Comparison of ENCODE assay signal across 7 mouse cellular contexts in the genomic region with DNA sequence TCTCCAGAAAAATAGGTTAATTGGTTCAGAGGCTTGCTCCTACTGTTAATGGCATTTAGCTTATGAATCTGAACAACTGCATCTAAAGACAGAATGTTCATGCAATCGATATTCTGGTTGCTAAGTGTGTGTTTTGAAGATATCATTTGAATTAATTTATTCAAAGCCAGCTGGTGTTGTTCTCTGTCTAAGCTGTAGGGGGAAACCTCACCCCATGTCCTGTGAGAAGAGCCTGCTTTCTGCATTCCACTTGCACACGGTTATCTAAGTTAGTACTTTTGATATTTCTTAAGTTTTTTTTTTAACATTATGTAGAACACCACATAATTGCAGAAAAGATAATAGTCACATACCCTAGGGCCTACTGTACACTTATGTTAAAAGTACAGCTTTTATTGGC.
DNase-seq lines count a peak whose midpoint lies in the region; ATAC-seq and TF ChIP-seq lines count a peak whose summit lies in the region.

No protein-coding gene starts in this region.

- intact Hi-C loops in left cerebral cortex, adult 2 months (cut with DNase I), result loop anchor here (1.0 to 10.0 kb wide), 3 partner anchors 250 to 1472 kb away; no protein-coding TSS in a partner anchor

- no peak overlapping the region for H3K9ac ChIP-seq in kidney, embryonic 15.5 days
- H3K9ac ChIP-seq in embryonic facial prominence, embryonic 11.5 days (replicated peaks; ENCODE audit: low read length), result no peak overlapping the region

- no peaks in the 10 kb centered on the region for H3K4me1 ChIP-seq in kidney, embryonic 15.5 days
- H3K4me1 ChIP-seq in embryonic facial prominence, embryonic 11.5 days (ENCODE audit: control insufficient read depth, insufficient read depth, low read length), result no peaks in the 10 kb centered on the region

- no peak overlapping the region for H3K4me3 ChIP-seq in kidney, embryonic 15.5 days (replicated peaks)
- no peak overlapping the region for H3K4me3 ChIP-seq in embryonic facial prominence, embryonic 11.5 days (ENCODE audit: low read depth, low read length)
- no peak overlapping the region for H3K4me3 ChIP-seq in left cerebral cortex, adult 2 months

- H3K9me3 ChIP-seq in kidney, embryonic 15.5 days (replicated peaks), result no peaks in the 10 kb centered on the region
- H3K9me3 ChIP-seq in embryonic facial prominence, embryonic 11.5 days (replicated peaks; ENCODE audit: control insufficient read depth, low read length), result no peaks in the 10 kb centered on the region

- H3K36me3 ChIP-seq in kidney, embryonic 15.5 days, result no peaks in the 10 kb centered on the region
- H3K36me3 ChIP-seq in embryonic facial prominence, embryonic 11.5 days (replicated peaks; ENCODE audit: control insufficient read depth, insufficient read depth, low read depth, low read length), result no peaks in the 10 kb centered on the region

- H3K4me2 ChIP-seq in kidney, embryonic 15.5 days, result no peak overlapping the region
- no peak overlapping the region for H3K4me2 ChIP-seq in embryonic facial prominence, embryonic 11.5 days (ENCODE audit: low read depth, low read length)

- H3K27me3 ChIP-seq in kidney, embryonic 15.5 days, result 0 out of 2 replicates have a peak, but pooled peaks cover 5% of the 10 kb centered on the region
- no peaks in the 10 kb centered on the region; the same call in 1 of the 2 replicates for H3K27me3 ChIP-seq in embryonic facial prominence, embryonic 11.5 days (ENCODE audit: control insufficient read depth, insufficient read depth, low read length)

- peak; percentile 32 for DNase-seq in kidney, adult 9 months
- peak; percentile 9 for DNase-seq in T-cell, adult 2 months (ENCODE audit: low spot score)
- DNase-seq in embryonic facial prominence, embryonic 11.5 days (ENCODE audit: low spot score), result peak; percentile 70
- DNase-seq in left cerebral cortex, adult 2 months (ENCODE audit: extremely low spot score in 1 of 2, low spot score in 2 of 2), result peak; percentile 41 to 54
- peak; percentile 2 for DNase-seq in skeletal muscle tissue, adult 2 months (ENCODE audit: low read depth, low spot score)
- DNase-seq in testis, postnatal 10 days (ENCODE audit: low spot score), result no peak

- ATAC-seq in kidney, embryonic 15.5 days (replicated peaks; ENCODE audit: low FRiP score), result no peak
- no peak for ATAC-seq in embryonic facial prominence, embryonic 11.5 days (replicated peaks; ENCODE audit: insufficient number of reproducible peaks, low FRiP score, low TSS enrichment, low read depth)

- H3K27ac ChIP-seq in kidney, embryonic 15.5 days, result no peak overlapping the region
- H3K27ac ChIP-seq in embryonic facial prominence, embryonic 11.5 days (replicated peaks; ENCODE audit: low read depth, low read length), result no peak overlapping the region
- H3K27ac ChIP-seq in left cerebral cortex, adult 2 months, result no peak overlapping the region; the same call in 1 of the 2 replicates

- WGBS in kidney, embryonic 15.5 days, result 35% methylated on average over 2 of the region's 2 CpGs
- WGBS in embryonic facial prominence, embryonic 11.5 days, result 34% methylated on average over 2 of the region's 2 CpGs

- peak; percentile 91 for TF ChIP-seq CTCF in left cerebral cortex, adult 2 months (IDR thresholded peaks at IDR 0.05)
